Mouse (Mus musculus) heart, embryonic 16.5 days (tissue): ENCODE measurements around the gene Dynlt1c. TPM values are rescaled to one million over a fixed set of nuclear protein-coding genes. Genes with fewer than 3 reads are reported as not detected.
"Not testable (repeated sequence)": the region's sequence is repeated elsewhere in the genome, so short reads cannot be mapped to it uniquely, and the experiment has no call there.

Source experiments
- ATAC-seq: fragments of 200-750 bp; cut with Nextera tagmentation; replicated peaks from 2 replicates; pipeline ENCODE4 v1.8.0; 2017; ENCODE audit warnings: moderate number of reproducible peaks; ENCODE audit not compliant: insufficient read depth, low FRiP score; ENCODE audit errors: extremely low read depth
- H3K27ac ChIP-seq: fragments of 300-500 bp; sonication (generic); 2 replicates; pipeline ENCODE4 v1.5.1; 2014; ENCODE audit warnings: mild to moderate bottlenecking, low read length, control low read depth, moderate library complexity
- H3K27me3 ChIP-seq: fragments of 300-500 bp; sonication (generic); 2 replicates; pipeline ENCODE4 v1.6.1; 2014; ENCODE audit warnings: low read length, mixed read lengths; ENCODE audit not compliant: control insufficient read depth, insufficient read depth
- H3K36me3 ChIP-seq: fragments of 300-500 bp; sonication (generic); 2 replicates; pipeline ENCODE4 v1.6.1; 2014; ENCODE audit not compliant: control insufficient read depth, insufficient read depth
- H3K4me1 ChIP-seq: fragments of 300-500 bp; sonication (generic); 2 replicates; pipeline ENCODE4 v1.6.1; 2014; ENCODE audit warnings: low read length, mixed read lengths; ENCODE audit not compliant: control insufficient read depth, insufficient read depth
- H3K4me2 ChIP-seq: fragments of 300-500 bp; sonication (generic); 2 replicates; pipeline ENCODE4 v1.6.1; 2014; ENCODE audit warnings: low read depth, mild to moderate bottlenecking, control low read depth, low read length
- H3K4me3 ChIP-seq: fragments of 300-500 bp; sonication (generic); 2 replicates; pipeline ENCODE4 v1.5.1; 2014; ENCODE audit warnings: mild to moderate bottlenecking, control low read depth, low read length
- H3K9ac ChIP-seq: fragments of 300-500 bp; sonication (generic); 2 replicates; pipeline ENCODE4 v1.6.1; 2014; ENCODE audit warnings: low read length, control low read depth
- H3K9me3 ChIP-seq: fragments of 300-500 bp; sonication (generic); replicated peaks from 2 replicates; pipeline ENCODE4 v1.6.1; 2016; ENCODE audit warnings: low read length; ENCODE audit not compliant: control insufficient read depth
- WGBS: fragments of 180-500 bp; shearing (Covaris S2); extraction: QIAGEN DNeasy Blood & Tissue Kit; methylation state at CpG from one replicate; pipeline ENCODE4 v1.1.7; 2014; 5-methylcytosine and 5-hydroxymethylcytosine counted together
- polyA plus RNA-seq: library from polyadenylated mRNA; unstranded; fragments of >200 nt; fragmentation: Nextera tagmentation; extraction: Ambion mirVana; gene quantifications from 2 replicates; pipeline ENCODE4 v1.2.1, GENCODE M21; 2015

Dynlt1c gene
- polyA plus RNA-seq, 1 experiment from 2014 or later: 28.4 TPM

DNA sequence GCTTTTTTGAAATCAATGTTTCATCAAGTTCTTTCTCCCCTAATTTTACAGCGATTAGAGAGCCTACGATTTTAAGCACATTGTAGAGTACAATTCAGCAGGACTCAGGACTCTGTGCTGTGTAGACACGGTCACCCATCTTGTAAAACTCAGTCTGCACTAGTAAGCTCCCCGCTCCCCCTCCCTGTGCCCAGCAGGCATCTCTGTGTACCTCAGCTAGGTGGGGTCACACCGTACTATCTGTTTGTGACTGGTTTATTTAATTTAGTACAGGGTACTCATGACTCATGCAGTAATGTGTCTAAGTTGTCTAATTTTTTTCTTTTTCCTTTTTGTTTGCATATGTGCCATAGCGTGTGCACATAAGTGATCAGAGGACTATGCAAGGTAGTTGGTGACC is 31.4 kb downstream of the Dynlt1c start:
- not testable (repeated sequence) for H3K4me2 ChIP-seq, H3K27me3 ChIP-seq, H3K9ac ChIP-seq, ATAC-seq, H3K4me1 ChIP-seq, H3K9me3 ChIP-seq, H3K36me3 ChIP-seq, H3K27ac ChIP-seq, H3K4me3 ChIP-seq
- WGBS: 89% methylated on average over 6 of the region's 6 CpGs

DNA sequence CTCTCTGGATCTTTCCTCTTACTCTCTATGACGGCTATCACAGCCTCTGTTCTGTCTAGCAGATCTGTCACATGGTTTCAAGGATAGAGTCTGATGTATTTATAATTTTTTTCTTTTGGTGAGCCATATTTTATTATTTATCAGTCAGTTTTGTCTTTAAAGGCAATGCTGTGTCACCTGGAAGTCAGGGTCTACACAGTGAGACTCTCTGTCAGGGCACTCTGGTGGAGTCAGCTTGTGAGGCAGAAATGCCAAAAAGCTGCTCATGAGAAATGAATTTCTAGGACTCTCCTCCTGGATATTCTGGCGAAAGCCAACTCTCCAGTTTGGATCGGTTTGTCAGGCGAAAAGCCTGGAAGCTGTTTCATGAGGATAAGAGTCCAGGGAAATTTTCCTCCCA is 34.3 kb downstream of the Dynlt1c start:
- not testable (repeated sequence) for H3K4me2 ChIP-seq, H3K27ac ChIP-seq, ATAC-seq

DNA sequence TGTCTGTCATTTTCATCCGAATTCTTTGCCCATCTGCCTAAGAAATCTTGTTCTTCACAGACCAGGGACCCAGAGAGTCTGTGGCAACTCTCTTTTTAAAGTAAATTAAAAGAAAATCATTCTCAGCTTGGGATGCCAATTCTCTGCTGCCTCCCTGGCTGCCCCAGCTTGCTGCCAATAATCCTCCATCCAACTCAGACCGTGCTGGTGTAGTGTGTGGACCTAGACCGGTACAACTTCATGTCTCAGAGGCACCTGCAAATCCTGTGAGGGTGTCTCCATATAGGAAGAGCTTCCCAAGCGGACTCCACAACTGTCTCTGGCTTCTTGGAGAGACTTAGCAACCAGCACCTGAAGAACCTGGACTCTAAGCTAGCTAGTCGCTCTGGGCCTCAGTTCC is 35.4 kb downstream of the Dynlt1c start:
- WGBS: 71% methylated on average over 5 of the region's 5 CpGs
- H3K4me2 ChIP-seq: no peak overlapping the region
- no peaks in the 10 kb centered on the region for H3K36me3 ChIP-seq
- H3K27me3 ChIP-seq: no peaks in the 10 kb centered on the region
- H3K4me3 ChIP-seq: no peak overlapping the region
- no peak overlapping the region for H3K27ac ChIP-seq
- H3K4me1 ChIP-seq: no peaks in the 10 kb centered on the region
- no peaks in the 10 kb centered on the region for H3K9me3 ChIP-seq
- ATAC-seq: no peak
- no peak overlapping the region for H3K9ac ChIP-seq

More for the DNA sequence above, 34.3 kb downstream of the Dynlt1c start:
- 86% methylated on average over 1 of the region's 4 CpGs for WGBS
- H3K9me3 ChIP-seq, H3K27me3 ChIP-seq, H3K4me1 ChIP-seq, H3K4me3 ChIP-seq, H3K9ac ChIP-seq, H3K36me3 ChIP-seq: not testable (repeated sequence)

DNA sequence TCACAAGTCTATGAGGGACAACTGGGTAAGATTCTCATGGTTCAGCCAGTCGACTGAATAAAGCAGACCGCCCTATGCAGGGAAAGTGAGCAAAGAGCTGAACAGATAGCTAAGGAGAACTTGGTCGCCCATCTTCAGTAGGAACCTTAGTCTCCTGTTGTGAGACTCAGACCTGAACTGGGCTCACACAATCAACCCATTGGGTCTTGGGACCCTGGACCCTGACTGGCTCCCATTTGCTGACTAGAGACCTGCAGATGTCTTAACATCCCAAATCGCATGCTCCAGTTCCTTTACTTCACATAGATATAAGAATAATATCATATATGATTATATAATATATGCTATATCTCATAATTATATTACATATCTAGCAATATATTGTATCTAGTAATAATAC is 36.0 kb downstream of the Dynlt1c start:
- not testable (repeated sequence) for H3K9ac ChIP-seq, H3K4me2 ChIP-seq, ATAC-seq, H3K4me3 ChIP-seq, H3K36me3 ChIP-seq, H3K9me3 ChIP-seq, H3K4me1 ChIP-seq, H3K27me3 ChIP-seq, H3K27ac ChIP-seq
- WGBS: 92% methylated on average over 3 of the region's 4 CpGs

DNA sequence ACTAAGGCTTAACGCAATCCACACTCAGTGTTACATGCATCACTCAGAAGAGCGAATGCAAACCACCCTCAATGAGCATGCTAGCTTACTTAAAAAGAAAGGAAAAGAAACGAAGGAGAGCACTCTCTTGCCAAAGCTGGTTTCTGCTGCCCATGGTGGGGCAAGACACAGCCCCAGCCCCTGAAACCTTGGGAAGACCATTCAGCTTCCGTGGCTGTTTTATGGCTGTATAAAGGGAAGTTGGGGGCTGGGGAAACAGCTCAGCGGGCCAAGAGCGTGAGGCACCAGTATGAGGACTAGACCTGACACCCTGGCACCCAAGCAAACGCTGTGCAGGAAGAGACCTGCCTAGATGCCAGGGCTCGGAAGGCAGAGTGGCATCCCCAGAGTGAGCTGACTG is 37.0 kb downstream of the Dynlt1c start:
- ATAC-seq, H3K4me2 ChIP-seq, H3K36me3 ChIP-seq, H3K27me3 ChIP-seq, H3K9ac ChIP-seq, H3K9me3 ChIP-seq, H3K4me3 ChIP-seq, H3K4me1 ChIP-seq, H3K27ac ChIP-seq: not testable (repeated sequence)
- 82% methylated on average over 8 of the region's 8 CpGs for WGBS

DNA sequence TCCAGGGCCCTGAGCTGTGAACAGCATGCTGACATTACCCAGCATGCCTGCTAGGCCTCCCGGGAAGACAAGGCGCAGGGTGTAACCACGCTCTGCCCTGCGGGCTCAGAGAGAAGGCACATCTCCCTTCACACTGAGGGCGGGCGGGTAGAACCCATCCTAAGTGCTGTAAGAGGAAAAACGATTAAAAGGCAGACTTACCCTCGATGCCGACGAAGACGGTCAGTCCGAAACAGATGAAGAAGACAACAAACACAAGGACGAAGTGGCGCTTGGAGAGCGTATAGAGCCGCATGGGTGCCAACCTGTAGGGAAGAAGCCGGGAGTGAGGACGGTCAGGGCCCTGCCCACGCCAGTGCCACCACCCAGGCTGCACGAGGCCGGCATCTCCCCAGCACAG is 38.0 kb downstream of the Dynlt1c start:
- not testable (repeated sequence) for H3K9ac ChIP-seq, H3K9me3 ChIP-seq, H3K4me1 ChIP-seq, H3K27me3 ChIP-seq, H3K4me3 ChIP-seq, H3K4me2 ChIP-seq, ATAC-seq, H3K27ac ChIP-seq, H3K36me3 ChIP-seq
- WGBS: 88% methylated on average over 13 of the region's 21 CpGs

DNA sequence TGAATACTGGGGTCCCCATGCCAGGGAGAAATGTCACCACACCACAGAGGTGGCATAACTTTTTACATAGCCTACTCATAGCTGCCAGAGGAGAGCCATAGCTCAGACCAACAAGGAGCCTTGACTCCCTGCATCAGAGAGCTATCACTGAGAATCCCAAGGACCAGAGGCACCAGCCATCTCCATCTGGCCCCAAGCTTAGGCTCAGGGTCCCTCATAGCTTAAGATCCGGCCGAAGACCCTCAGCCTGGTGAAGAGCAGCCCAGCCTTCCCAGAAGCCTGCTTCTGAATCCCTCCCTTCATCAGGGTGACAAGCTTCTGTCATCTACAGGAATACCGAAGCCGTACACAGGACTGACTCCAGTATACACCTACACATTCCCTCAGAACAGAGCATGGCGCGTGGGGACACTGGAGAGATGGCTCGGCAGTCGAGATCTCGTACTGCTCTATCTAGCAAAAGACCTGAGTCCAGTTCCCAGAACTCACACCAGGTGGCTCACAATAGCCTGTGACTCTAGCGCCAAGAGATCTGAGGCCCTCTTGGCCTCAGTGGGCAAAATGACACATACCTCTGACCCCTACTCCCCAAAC is 38.7 kb downstream of the Dynlt1c start:
- not testable (repeated sequence) for ATAC-seq, H3K4me2 ChIP-seq
- 87% methylated on average over 10 of the region's 10 CpGs for WGBS

DNA sequence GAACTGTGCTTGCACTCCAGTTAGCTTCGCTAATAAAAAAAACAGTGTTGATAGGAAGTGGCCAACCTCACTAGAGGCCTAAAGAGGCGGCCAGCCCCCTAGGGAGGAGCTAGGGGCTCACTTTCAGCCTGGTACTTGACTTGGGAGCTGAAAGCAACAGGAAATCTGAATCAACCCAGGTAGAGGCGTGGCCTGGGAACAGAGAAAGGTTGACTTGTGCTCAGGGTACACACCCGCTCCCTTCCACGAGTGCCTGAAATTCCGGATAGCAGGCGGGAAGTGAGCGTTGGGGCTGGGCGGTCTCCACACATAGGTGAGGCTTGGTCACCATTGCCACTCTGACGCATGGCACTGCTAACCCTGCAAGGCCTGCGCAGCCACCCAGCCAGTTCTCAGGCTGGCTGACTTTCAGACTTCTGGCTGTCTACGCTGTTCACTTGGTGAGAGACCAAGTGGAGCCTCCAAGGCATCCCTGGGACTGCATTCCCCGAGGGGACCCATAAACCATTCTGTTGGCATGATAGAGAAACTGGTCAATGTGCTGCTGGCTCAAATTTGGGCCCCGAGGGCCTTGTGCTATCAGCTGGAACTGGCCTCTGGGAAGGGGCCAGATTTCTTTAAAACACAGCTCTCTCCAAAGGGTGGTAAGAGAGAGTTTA is 39.4 kb downstream of the Dynlt1c start:
- not testable (repeated sequence) for H3K4me3 ChIP-seq, H3K36me3 ChIP-seq, H3K4me1 ChIP-seq, H3K9me3 ChIP-seq, H3K27me3 ChIP-seq, H3K27ac ChIP-seq, H3K9ac ChIP-seq, H3K4me2 ChIP-seq
- 68% methylated on average over 14 of the region's 14 CpGs for WGBS
- peak; percentile 61 for ATAC-seq

More for the DNA sequence above, 38.7 kb downstream of the Dynlt1c start:
- H3K27ac ChIP-seq, H3K4me3 ChIP-seq, H3K4me1 ChIP-seq, H3K27me3 ChIP-seq, H3K36me3 ChIP-seq, H3K9ac ChIP-seq, H3K9me3 ChIP-seq: not testable (repeated sequence)

DNA sequence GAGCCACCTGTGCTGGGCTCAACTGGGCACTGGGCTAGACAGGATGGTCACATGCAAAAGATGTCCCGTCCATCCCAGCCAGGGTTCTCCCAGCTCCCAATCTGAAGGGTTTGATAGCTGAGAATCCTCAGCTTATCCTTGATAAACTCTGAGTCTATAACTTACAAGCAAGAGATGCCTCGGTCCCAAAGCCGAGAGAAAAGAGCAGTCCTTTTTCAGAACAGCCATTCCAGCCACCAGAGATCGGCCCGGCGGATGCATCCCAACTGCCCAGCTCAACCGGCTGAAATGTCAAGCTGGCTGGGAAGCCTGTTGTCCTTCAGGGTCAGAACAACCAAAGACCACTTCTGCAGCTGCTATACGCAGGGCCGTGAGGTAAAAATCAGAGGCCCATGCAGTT is 42.7 kb downstream of the Dynlt1c start:
- not testable (repeated sequence) for H3K9ac ChIP-seq, H3K4me3 ChIP-seq, H3K4me2 ChIP-seq, H3K4me1 ChIP-seq, H3K9me3 ChIP-seq, H3K36me3 ChIP-seq, H3K27me3 ChIP-seq, ATAC-seq, H3K27ac ChIP-seq
- 93% methylated on average over 7 of the region's 9 CpGs for WGBS
